Mouse (Mus musculus): ENCODE results near the gene Avpr1b. TPM values are rescaled to one million over a fixed set of nuclear protein-coding genes. Genes with fewer than 3 reads are reported as not detected.

Avpr1b gene
- not detected in 2 replicates for polyA plus RNA-seq (2012)

DNA sequence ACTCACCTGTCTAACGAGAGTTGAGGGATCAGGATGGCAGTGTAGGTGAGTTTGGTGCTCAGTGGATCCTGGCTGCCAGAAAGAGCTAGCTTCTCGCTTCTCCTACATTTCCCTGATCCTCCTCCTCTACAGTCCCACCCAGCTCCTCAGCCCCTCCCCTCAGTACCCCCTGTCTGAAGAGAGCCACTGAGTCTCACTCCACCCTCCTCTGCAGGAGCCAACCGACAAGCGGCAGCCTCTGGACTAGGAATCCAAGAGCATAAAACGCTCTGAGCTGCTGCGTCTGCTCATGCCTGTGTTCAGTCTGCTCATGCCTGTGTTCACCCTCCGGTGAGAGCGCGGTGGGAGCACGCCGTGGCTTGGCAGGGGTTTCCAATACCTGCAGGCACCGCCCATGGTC, at the start of gene Avpr1b:
TSS of gene Avpr1b (plus strand) at position 335 of the 400 bp plus-strand sequence.
- TF ChIP-seq GATA1 (IDR thresholded peaks at IDR 0.05; ENCODE audit: low read length): no peak

- TF ChIP-seq GATA1 (IDR thresholded peaks at IDR 0.05; ENCODE audit: low read length): no peak
Observed at GRCm38 (mm10) chr1:131551956-131552355, 47.1 kb upstream of the Avpr1b start.

- TF ChIP-seq GATA1 (IDR thresholded peaks at IDR 0.05; ENCODE audit: low read length): no peak
Observed at GRCm38 (mm10) chr1:131553428-131553827, 45.6 kb upstream of the Avpr1b start.

- TF ChIP-seq GATA1 (IDR thresholded peaks at IDR 0.05; ENCODE audit: low read length): no peak
Observed at GRCm38 (mm10) chr1:131555042-131555812, 43.8 kb upstream of the Avpr1b start.

GRCm38 (mm10) chr1:131560500-131560899, 38.5 kb upstream of the Avpr1b start:
- no peak for TF ChIP-seq GATA1 (IDR thresholded peaks at IDR 0.05; ENCODE audit: low read length)

GRCm38 (mm10) chr1:131562081-131562480, 37.0 kb upstream of the Avpr1b start:
- TF ChIP-seq GATA1 (IDR thresholded peaks at IDR 0.05; ENCODE audit: low read length): no peak

DNA sequence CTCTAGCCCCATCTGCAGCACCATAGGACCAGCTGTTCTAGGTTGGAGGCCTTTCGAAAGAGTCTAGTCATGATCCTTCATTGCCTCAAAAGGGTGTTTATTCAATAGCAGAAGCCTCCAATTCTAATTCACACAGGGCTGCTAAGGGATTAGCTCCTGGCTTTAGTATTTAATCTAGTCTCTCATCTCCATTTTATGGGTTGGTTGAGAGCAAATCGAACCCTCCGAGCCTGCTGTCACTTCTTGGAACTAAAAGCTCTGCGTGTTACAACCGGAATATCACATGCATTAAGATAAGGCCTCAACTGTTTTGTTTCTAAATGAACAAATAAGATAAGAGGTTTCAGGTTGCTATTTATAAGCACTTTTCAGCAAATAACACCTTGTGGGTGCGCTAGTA, 29.3 kb upstream of the Avpr1b start:
- peak; percentile 85 for TF ChIP-seq GATA1 (IDR thresholded peaks at IDR 0.05; ENCODE audit: low read length)

GRCm38 (mm10) chr1:131570391-131570790, 28.6 kb upstream of the Avpr1b start:
- no peak for TF ChIP-seq GATA1 (IDR thresholded peaks at IDR 0.05; ENCODE audit: low read length)

DNA sequence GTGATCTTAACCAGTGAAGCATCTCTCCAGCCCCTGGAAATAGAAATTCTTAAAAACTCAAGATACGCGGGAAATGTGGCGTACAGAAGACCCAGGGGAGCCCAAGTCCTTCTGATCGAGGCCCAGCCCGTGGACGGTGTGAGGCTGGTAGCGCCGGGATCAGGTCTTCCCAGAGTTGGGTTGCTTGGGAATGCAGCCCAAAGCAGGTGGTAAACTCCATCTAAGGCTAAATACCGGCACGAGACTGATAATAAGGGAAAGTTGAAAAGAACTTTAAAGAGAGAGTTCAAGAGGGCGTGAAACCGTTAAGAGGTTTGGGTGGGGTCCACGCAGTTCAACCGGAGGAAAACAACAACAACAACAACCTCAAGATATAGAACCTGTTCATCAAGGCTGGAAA, 25.3 kb upstream of the Avpr1b start:
- no peak for TF ChIP-seq GATA1 (IDR thresholded peaks at IDR 0.05; ENCODE audit: low read length)

- TF ChIP-seq GATA1 (IDR thresholded peaks at IDR 0.05; ENCODE audit: low read length): no peak
Observed at GRCm38 (mm10) chr1:131578943-131579680, 19.9 kb upstream of the Avpr1b start.

DNA sequence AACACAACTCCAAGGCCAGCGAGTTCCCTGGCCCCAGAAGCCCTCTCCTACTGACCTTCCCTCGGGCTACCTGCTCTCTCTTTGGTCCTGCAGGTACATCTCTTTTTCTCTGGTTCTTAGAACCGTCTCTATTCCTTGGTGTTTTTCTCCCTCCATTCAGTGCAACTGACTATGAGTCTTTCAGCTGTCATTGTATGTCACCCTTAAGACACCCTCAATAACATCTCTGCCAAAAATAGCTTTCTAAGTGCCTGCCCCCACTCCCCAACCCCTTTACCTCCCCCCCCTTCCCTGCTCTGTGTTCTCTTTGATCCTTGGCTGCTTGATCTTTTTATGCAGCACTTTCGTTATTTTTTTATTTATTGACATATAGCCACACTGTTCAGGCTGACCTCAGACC, 18.6 kb upstream of the Avpr1b start:
- no peak for TF ChIP-seq GATA1 (IDR thresholded peaks at IDR 0.05; ENCODE audit: low read length)

GRCm38 (mm10) chr1:131583598-131583997, 15.4 kb upstream of the Avpr1b start:
- no peak for TF ChIP-seq GATA1 (IDR thresholded peaks at IDR 0.05; ENCODE audit: low read length)

DNA sequence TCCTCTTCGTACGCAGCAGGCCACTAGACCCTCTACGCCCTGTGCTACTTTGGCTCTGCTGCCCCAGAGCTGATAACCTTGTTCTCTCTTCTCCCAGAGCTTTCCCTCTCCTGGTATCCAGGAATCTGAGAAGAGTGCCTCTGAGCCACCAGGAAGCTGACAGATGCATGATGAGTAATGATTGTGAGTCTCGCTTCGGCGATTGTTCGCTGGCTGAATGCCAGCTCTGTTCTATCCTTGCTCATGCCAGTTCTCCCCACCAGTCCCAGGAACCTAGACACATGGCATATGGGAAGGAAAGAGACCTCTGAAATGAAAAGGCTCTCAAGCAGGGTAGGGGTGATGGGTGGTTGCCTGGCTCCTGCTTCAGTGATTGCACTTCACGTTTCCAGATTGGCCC, 12.2 kb upstream of the Avpr1b start:
- TF ChIP-seq GATA1 (IDR thresholded peaks at IDR 0.05; ENCODE audit: low read length): no peak

DNA sequence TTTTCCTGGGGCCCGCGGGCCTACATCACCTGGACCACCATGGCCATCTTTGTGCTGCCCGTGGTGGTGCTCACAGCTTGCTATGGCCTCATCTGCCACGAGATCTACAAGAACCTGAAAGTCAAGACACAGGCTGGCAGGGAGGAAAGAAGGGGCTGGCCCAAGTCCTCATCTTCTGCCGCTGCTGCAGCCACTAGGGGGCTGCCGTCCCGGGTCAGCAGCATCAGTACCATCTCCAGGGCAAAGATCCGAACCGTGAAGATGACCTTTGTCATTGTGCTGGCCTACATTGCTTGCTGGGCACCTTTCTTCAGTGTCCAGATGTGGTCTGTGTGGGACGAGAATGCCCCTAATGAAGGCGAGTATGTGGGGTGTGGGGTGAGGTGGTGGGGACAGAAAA, 1.3 kb downstream of the Avpr1b start:
- TF ChIP-seq GATA1 (IDR thresholded peaks at IDR 0.05; ENCODE audit: low read length): no peak

GRCm38 (mm10) chr1:131606719-131607118, 7.7 kb downstream of the Avpr1b start:
- TF ChIP-seq GATA1 (IDR thresholded peaks at IDR 0.05; ENCODE audit: low read length): no peak

GRCm38 (mm10) chr1:131612556-131613155, 13.6 kb downstream of the Avpr1b start:
- no peak for TF ChIP-seq GATA1 (IDR thresholded peaks at IDR 0.05; ENCODE audit: low read length)
